Mouse (Mus musculus) heart, embryonic 12.5 days (tissue): ENCODE results near the gene Ovol2. TPM values are rescaled to one million over a fixed set of nuclear protein-coding genes. Genes with fewer than 3 reads are reported as not detected.

Experiments used
- ATAC-seq: fragments of 200-750 bp; cut with Nextera tagmentation; 2 replicates; pipeline ENCODE4 v1.8.0; 2017; ENCODE audit warnings: moderate TSS enrichment, moderate library complexity; ENCODE audit not compliant: insufficient number of reproducible peaks, low FRiP score
- H3K27ac ChIP-seq: fragments of 300-500 bp; sonication (generic); 2 replicates; pipeline ENCODE4 v1.5.1; 2016; ENCODE audit warnings: mild to moderate bottlenecking, moderate library complexity; ENCODE audit not compliant: poor library complexity, severe bottlenecking
- H3K27me3 ChIP-seq: fragments of 300-500 bp; sonication (generic); replicated peaks from 2 replicates; pipeline ENCODE4 v1.6.1; 2016; ENCODE audit warnings: mild to moderate bottlenecking, moderate library complexity
- H3K36me3 ChIP-seq: fragments of 300-500 bp; sonication (generic); 2 replicates; pipeline ENCODE4 v1.6.1; 2016; ENCODE audit warnings: mild to moderate bottlenecking, moderate library complexity
- H3K4me1 ChIP-seq: fragments of 300-500 bp; sonication (generic); replicated peaks from 2 replicates; pipeline ENCODE4 v1.6.1; 2016; ENCODE audit warnings: mild to moderate bottlenecking
- H3K4me2 ChIP-seq: fragments of 300-500 bp; sonication (generic); 2 replicates; pipeline ENCODE4 v1.6.1; 2016; ENCODE audit warnings: mild to moderate bottlenecking, moderate library complexity
- H3K4me3 ChIP-seq: fragments of 300-500 bp; sonication (generic); 2 replicates; pipeline ENCODE4 v1.5.1; 2016; ENCODE audit warnings: mild to moderate bottlenecking
- H3K9ac ChIP-seq: fragments of 300-500 bp; sonication (generic); 2 replicates; pipeline ENCODE4 v1.6.1; 2016; ENCODE audit warnings: mild to moderate bottlenecking, moderate library complexity
- H3K9me3 ChIP-seq: fragments of 300-500 bp; sonication (generic); replicated peaks from 2 replicates; pipeline ENCODE4 v1.6.1; 2016; ENCODE audit warnings: mild to moderate bottlenecking, moderate library complexity
- WGBS: fragments of 180-500 bp; shearing (Covaris S2); methylation state at CpG from one replicate; pipeline ENCODE4 v1.1.7; 2016; 5-methylcytosine and 5-hydroxymethylcytosine counted together
- polyA plus RNA-seq: library from polyadenylated mRNA; unstranded; fragments of >200 nt; fragmentation: Nextera tagmentation; extraction: Ambion mirVana; gene quantifications from 2 replicates; pipeline ENCODE4 v1.2.1, GENCODE M21; 2016

Gene Ovol2
- polyA plus RNA-seq, 1 experiment from 2014 or later: 0.20 TPM

DNA sequence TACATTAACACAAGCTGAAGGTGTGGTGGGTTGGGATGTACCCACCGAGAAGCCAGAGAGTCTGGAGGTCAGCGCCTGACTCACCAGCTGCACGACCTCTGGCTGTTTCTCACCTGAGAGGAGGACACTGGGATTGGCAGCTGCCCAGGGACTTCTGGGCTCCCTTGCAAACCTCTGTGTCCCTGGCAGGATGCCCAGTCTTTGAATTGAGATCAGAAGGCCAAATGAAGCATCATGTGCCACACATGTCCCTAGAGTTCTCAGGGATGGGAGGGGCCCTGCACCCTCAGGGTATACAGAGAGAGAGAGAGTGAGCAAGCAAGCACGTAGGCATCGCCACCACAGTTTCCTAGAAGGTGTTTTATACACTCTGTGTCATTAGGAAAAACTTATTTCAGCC lies 52.2 kb downstream of the Ovol2 start:
- no peak for ATAC-seq

DNA sequence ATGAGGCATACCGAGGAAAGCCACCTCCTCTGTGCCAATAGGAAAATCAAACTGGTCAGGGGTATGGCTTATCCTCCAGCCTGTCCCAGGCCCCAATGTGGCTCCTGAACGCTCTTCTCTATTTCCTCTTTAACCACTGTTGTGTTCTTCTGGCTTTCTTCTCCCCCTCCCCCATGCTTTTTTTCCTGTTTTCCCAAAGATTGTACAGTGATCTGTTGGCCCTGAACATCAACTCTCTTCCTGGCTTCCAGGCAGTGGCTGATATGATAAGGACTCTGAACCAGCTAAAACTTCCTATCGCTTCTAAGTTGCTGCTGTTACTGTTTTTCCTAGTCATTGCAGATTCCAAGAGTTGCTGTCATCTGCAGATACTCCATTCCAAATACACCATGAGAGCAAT lies 55.1 kb downstream of the Ovol2 start:
- Histone ChIP-seq H3K27me3 (no peaks in the 10 kb centered on the region), H3K9me3 (no peaks in the 10 kb centered on the region), H3K4me3 (no peak overlapping the region), H3K4me2 (no peak overlapping the region), H3K9ac (no peak overlapping the region), H3K36me3 (peaks cover 38% of the 10 kb centered on the region), H3K27ac (peak overlapping the region; percentile 79; the same call in 1 of the 2 replicates), H3K4me1 (peaks cover 36% of the 10 kb centered on the region)
- 66% methylated on average over 3 of the region's 3 CpGs for WGBS
- ATAC-seq: peak; percentile 78

More for the DNA sequence above, 52.2 kb downstream of the Ovol2 start:
- no peaks in the 10 kb centered on the region for H3K27me3 ChIP-seq
- H3K9ac ChIP-seq: no peak overlapping the region
- peaks cover 19% of the 10 kb centered on the region for H3K4me1 ChIP-seq
- H3K4me3 ChIP-seq: no peak overlapping the region
- H3K4me2 ChIP-seq: no peak overlapping the region
- H3K36me3 ChIP-seq: peaks cover 27% of the 10 kb centered on the region
- no peak overlapping the region for H3K27ac ChIP-seq
- WGBS: 70% methylated on average over 5 of the region's 5 CpGs
- H3K9me3 ChIP-seq: no peaks in the 10 kb centered on the region

DNA sequence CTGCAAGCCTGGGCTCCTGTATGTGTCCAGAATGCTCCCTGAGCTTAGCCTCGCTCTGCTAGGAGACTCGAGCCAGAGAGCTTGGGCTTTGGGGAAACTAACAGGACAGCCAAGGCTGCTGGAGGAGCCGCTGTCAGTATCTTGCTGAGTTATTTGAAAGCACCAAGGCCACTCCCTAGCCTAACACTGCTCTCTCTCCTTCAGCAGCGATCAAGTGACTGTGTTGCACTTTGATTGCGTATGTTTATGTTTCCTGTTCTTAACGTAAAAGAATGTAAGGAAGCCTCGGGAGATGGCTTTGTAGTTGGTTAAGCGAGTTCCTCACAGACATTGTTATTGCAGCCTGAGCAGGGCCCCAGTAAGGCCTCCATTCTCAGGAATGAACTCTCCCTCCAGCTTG lies 57.2 kb downstream of the Ovol2 start:
- Histone ChIP-seq H3K27ac (peak overlapping the region; percentile 75; the same call in 1 of the 2 replicates), H3K4me3 (no peak overlapping the region), H3K9ac (peak overlapping the region; percentile 37; the same call in 1 of the 2 replicates), H3K27me3 (no peaks in the 10 kb centered on the region), H3K36me3 (peaks cover 32% of the 10 kb centered on the region), H3K4me2 (no peak overlapping the region), H3K9me3 (no peaks in the 10 kb centered on the region), H3K4me1 (peaks cover 35% of the 10 kb centered on the region)
- ATAC-seq: no peak
- 44% methylated on average over 8 of the region's 8 CpGs for WGBS

DNA sequence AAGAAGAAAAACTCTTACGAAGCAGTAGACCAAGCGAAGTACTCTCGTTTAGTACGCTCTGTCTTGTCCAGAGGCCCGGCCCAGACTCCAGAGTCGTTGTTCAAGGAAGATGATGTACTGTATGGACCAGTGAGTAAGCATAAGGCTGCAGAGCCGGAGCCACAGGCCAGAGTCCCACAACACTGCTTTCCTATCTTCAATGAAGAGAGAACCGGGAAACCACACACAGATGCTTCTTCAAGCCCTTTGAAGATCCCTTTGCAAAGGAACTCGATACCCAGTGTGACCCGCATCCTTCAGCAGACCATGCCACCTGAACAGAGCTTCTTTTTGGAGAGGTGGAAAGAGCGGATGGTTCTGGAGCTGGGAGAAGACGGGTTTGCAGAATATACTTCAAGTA lies 59.9 kb downstream of the Ovol2 start:
- Histone ChIP-seq H3K4me2 (no peak overlapping the region), H3K4me3 (no peak overlapping the region), H3K27me3 (no peaks in the 10 kb centered on the region), H3K9me3 (no peaks in the 10 kb centered on the region), H3K4me1 (peaks cover 44% of the 10 kb centered on the region), H3K27ac (no peak overlapping the region), H3K36me3 (peaks cover 18% of the 10 kb centered on the region; the same call in 1 of the 2 replicates), H3K9ac (no peak overlapping the region)
- WGBS: 85% methylated on average over 12 of the region's 12 CpGs
- ATAC-seq: no peak

DNA sequence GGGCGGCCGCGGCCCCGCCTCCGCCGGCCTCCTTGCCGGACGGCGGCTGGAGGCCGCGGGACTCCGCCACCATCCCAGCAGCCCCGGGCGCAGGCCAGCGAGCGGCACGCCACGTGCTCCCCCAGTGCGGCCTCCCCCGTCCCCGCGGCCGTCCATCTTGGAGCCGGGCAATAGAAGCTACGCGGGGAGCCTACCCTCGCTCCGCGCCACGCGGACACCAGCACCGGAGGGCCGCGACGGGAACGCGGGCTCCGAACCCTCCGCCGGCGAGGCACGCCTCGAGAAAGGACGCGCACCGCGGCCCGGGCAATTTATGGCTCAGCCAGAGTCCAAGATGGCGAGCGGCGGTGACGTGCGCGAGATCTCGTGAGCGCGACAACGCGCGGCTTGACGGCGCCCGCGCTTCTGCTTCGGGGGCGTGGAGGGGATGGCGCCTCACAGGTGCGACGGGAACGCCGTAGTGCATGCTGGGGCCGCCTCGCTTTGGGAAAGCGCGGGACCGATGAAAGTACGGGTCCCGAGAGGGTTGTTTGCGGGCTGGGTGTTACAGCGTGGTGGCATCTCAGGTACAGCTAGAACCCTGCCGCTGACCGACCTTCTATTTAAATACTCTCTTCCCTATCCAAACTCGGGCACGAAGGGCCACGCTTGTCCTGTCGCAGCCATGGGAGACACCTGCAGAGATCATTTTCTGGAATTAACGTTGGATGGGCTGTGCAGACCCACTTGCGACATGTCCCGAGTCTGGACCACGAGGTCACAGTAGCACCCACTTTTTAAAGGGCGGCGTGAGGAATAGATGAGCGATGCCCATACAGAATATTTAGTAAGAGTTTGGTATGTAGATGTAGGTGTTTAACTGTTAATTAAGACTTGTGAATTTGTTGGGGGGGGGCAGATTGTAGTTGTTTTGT lies 61.2 kb downstream of the Ovol2 start, which contains the start of the genes Mgme1 and Snx5:
Gene Mgme1, plus strand, starts transcription at position 157 of the 914 bp plus-strand sequence.
Gene Snx5, minus strand, starts transcription at position 400 of the 914 bp plus-strand sequence.
- Histone ChIP-seq H3K36me3 (peaks cover 10% of the 10 kb centered on the region; the same call in 1 of the 2 replicates), H3K27me3 (no peaks in the 10 kb centered on the region), H3K4me3 (peak within 1 kb of the TSS; percentile 78), H3K4me1 (peaks cover 46% of the 10 kb centered on the region), H3K9ac (peak within 1 kb of the TSS; percentile 96), H3K9me3 (no peaks in the 10 kb centered on the region), H3K27ac (peak within 1 kb of the TSS; percentile 90), H3K4me2 (peak within 1 kb of the TSS; percentile 79)
- ATAC-seq: peak; percentile 93
- under 1% methylated on average over 85 of the region's 93 CpGs for WGBS

DNA sequence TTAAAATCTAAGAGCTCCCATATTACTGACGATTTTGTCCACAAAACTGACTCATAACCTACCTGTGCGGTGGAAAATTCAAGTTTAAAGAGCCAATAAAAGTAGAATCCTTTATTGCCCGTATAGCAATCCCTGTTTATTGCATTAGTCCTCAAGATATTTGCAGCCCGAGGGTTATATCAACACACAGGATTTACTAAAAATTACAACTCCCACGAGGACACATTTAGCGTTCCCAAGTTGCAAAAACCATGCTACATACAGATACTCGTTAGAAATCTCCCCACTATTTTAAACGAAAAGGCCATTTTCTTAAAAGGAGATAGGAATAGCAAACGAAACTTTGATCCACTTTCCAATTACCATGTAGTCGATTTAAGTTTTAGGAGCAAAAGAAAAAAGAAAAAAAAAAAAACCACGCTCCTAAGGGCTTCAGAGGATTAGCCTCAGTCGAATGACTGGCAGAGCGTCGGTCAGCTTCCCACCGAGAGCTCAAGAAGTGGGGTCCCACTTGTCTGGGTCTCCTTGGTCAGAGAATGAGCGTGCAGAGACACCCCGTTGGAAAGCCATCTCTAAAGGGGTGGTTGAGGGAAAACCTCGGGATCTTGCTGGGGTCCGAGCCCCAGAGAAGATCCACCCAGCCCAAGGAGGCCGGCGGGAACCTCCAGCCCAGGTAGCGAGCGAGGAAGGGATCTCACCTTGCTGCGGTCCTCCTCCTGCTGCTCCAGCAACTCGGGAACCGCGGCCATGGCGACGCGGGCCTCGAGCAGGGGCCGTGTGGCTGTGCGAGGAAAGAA lies 62.1 kb downstream of the Ovol2 start:
- Histone ChIP-seq H3K36me3 (peaks cover 12% of the 10 kb centered on the region), H3K27me3 (no peaks in the 10 kb centered on the region), H3K4me2 (peak overlapping the region; percentile 79), H3K9me3 (no peaks in the 10 kb centered on the region), H3K4me3 (peak overlapping the region; percentile 78), H3K4me1 (peaks cover 45% of the 10 kb centered on the region), H3K9ac (peak overlapping the region; percentile 96), H3K27ac (peak overlapping the region; percentile 90)
- no peak for ATAC-seq
- 1% methylated on average over 32 of the region's 33 CpGs for WGBS

DNA sequence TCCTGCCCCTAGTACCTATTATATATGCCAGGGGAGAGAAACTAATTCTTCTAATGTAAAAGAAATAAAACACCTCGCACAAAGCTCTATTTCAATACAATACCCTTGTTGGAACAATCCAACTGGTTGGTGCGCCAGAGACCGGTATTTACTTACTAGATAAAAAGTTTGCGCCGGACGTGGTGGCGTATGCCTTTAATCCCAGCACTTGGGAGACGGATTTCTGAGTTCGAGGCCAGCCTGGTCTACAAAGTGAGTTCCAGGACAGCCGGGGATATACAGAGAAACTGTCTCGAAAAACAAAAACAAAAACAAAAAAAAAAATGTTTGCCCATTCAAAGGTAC lies 62.7 kb downstream of the Ovol2 start:
- H3K4me1 ChIP-seq: peaks cover 43% of the 10 kb centered on the region
- H3K4me3 ChIP-seq: peak overlapping the region; percentile 78
- H3K27ac ChIP-seq: peak overlapping the region; percentile 48; the same call in 1 of the 2 replicates
- H3K4me2 ChIP-seq: peak overlapping the region; percentile 79
- peak overlapping the region; percentile 96 for H3K9ac ChIP-seq
- H3K9me3 ChIP-seq: no peaks in the 10 kb centered on the region
- peaks cover 18% of the 10 kb centered on the region for H3K36me3 ChIP-seq
- WGBS: under 1% methylated on average over 11 of the region's 11 CpGs
- no peak for ATAC-seq
- no peaks in the 10 kb centered on the region for H3K27me3 ChIP-seq

DNA sequence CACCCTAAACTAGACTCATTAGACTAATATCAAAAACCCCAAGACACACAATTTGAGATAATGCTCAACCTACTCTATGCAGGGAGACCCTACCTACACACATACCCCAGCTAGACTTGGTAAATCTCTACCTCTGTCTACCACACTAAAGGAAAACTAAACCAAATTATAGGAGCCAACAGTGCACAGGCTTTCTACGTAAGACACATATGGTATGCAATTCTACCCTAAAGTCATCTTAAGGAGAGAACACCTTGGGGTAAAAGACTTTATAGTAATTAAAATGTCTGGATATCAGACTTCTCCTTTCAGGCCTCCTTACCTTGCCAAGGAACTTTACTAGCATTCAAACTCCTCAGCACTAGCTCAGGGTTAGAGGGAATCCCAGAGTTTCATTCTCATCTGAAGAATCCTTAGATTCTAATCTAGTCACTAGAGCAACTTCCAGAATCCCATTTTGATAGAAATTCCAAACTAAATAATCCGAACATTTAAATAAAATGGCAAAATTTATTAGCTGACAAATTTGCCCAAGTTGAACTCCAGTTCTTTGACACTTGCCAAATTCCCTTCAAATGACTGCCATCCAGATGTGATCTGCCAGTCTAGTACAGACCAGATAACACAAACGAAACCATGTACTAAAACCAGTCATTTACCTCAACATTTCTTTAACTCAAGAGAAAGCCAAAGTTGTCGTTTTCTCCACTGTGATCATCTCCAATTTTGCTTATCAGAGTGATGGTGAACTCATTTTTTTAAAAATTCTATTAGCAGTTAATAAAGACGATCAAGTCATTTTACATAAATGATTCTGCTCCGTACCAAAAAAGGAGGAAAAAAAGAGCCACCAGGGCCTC lies 63.3 kb downstream of the Ovol2 start:
- no peak for ATAC-seq

DNA sequence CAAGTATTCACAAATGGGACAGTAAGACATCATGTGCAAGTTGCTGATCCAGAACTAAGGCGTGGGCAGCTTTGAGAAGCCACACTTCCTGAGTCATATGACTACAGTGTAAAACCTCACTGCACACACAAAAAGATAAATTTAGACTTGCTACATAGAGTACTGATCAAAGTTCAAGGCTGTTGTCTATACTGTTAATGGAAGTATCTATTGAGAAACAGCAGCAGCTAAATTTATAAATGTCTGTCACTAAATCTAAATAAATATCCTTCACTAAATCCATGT lies 64.3 kb downstream of the Ovol2 start:
- H3K9ac ChIP-seq: no peak overlapping the region
- 28% methylated on average over 1 of the region's 1 CpGs for WGBS
- no peak overlapping the region for H3K27ac ChIP-seq
- H3K27me3 ChIP-seq: no peaks in the 10 kb centered on the region
- H3K4me2 ChIP-seq: peak overlapping the region; percentile 42
- ATAC-seq: no peak
- peaks cover 17% of the 10 kb centered on the region for H3K36me3 ChIP-seq
- H3K4me1 ChIP-seq: peaks cover 38% of the 10 kb centered on the region
- H3K9me3 ChIP-seq: no peaks in the 10 kb centered on the region
- H3K4me3 ChIP-seq: peak overlapping the region; percentile 78; the same call in 1 of the 2 replicates

More for the DNA sequence above, 63.3 kb downstream of the Ovol2 start:
- Histone ChIP-seq H3K4me3 (peak overlapping the region; percentile 78), H3K27me3 (no peaks in the 10 kb centered on the region), H3K9ac (peak overlapping the region; percentile 96), H3K27ac (no peak overlapping the region), H3K36me3 (peaks cover 22% of the 10 kb centered on the region), H3K4me2 (peak overlapping the region; percentile 79), H3K4me1 (peaks cover 43% of the 10 kb centered on the region), H3K9me3 (no peaks in the 10 kb centered on the region)
- WGBS: 7% methylated on average over 6 of the region's 6 CpGs

DNA sequence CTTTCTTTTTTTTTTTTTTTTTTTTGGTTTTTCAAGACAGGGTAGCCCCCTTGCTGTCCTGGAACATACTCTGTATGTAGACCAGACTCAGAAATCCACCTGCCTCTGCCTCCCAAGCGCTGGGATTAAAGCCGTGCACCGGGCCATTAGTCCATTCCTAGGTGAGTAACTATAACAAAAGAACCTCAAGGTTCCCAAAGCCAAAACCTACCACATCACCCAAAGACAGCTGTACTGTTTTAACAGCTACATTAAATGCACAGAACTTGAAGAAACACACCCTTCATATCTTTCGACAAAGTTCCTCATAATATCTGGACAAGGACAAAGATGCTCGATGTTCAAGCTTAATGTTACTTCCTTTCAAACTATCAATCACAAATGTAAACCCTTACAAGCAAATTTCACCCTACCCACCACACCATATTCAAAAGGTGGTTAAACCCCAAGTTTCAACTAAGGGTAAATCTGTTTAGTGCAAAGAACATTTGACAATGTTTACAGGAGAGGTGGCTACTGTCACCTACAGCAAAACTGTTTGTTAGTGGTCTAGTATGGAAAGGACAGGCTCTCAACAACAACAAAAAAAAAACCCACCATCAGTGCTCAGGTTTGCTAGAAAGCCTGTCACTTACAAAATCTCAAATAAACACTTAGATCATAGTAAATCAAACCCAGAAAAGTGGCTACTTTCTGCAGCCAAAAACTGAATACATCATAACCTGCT lies 64.8 kb downstream of the Ovol2 start:
- Histone ChIP-seq H3K27ac (no peak overlapping the region), H3K27me3 (no peaks in the 10 kb centered on the region), H3K36me3 (peaks cover 15% of the 10 kb centered on the region), H3K9me3 (no peaks in the 10 kb centered on the region), H3K4me1 (peaks cover 37% of the 10 kb centered on the region), H3K9ac (no peak overlapping the region), H3K4me3 (0 out of 2 replicates have a peak overlapping the region, but pooled peaks have one; percentile 17), H3K4me2 (peak overlapping the region; percentile 42)
- WGBS: 53% methylated on average over 5 of the region's 5 CpGs
- ATAC-seq: no peak
